ENCODE assay signal across 10 mouse cellular contexts in the genomic region with DNA sequence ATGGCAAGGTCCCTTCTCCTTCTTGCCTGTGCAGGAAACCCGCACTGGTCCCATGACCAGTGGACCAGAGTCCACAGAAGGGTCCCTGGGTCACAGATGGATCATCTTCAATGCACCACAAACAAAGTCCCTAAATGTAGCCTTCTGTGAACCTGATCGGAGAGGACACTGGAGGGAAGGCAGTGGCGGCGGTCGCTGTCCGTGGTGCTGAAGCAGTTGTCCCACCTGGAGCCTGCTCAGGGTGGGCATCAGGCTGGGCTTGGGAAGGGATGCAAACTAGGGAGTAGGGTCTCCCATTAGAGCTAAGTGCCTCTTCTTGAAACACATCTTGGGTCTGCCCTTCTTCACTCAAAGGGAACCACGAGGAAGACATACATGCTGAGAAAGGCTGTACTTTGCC. TPM values are rescaled to one million over a fixed set of nuclear protein-coding genes. Genes with fewer than 3 reads are reported as not detected.
DNase-seq lines count a peak whose midpoint lies in the region; ATAC-seq lines count a peak whose summit lies in the region.
"Had no signal": no experiment of that assay in that cellular context is flagged by ENCODE, and none has a peak within 500 bp of the region (broad histone marks: within the 10 kb centered on the region; RNA-seq: fewer than 3 reads in every experiment).

No protein-coding gene starts in this region.

- H3K27ac ChIP-seq in kidney, embryonic 16.5 days (ENCODE audit: low read length), result no peak overlapping the region

- H3K9ac ChIP-seq in kidney, embryonic 16.5 days (replicated peaks; ENCODE audit: low read length), result no peak overlapping the region

- no peaks in the 10 kb centered on the region for H3K36me3 ChIP-seq in kidney, embryonic 16.5 days (ENCODE audit: insufficient read depth, low read length)

- intact Hi-C loops in left cerebral cortex, postnatal 36 days (cut with DNase I), result no loop called here
- intact Hi-C loops in gastrocnemius, postnatal 36 days (cut with DNase I), result no loop called here

- WGBS in kidney, embryonic 16.5 days, result 5% methylated on average over 7 of the region's 7 CpGs

- peaks cover 21% of the 10 kb centered on the region for H3K4me1 ChIP-seq in kidney, embryonic 16.5 days (ENCODE audit: insufficient read depth, low read length)

- peak; percentile 44 for DNase-seq in kidney, adult 18-20 months
- peak; percentile 16 for DNase-seq in ES-CJ7 (ENCODE audit: low read depth, low spot score)
- peak; percentile 75 for DNase-seq in embryo, embryonic 11 days
- peak; percentile 69 for DNase-seq in mesoderm, embryonic 11.5 days (ENCODE audit: low read depth, low spot score)
- DNase-seq in layer of hippocampus, postnatal 10 days (ENCODE audit: low spot score in 2 of 2), result no peak
- DNase-seq in left cerebral cortex, postnatal 36 days (ENCODE audit: low spot score in 2 of 2), result no peak
- no peak for DNase-seq in gastrocnemius, postnatal 36 days

- no peaks in the 10 kb centered on the region for H3K9me3 ChIP-seq in kidney, embryonic 16.5 days (ENCODE audit: low read length)

- H3K27me3 ChIP-seq in kidney, embryonic 16.5 days (ENCODE audit: insufficient read depth, low read length), result no peaks in the 10 kb centered on the region

- no peak overlapping the region for H3K4me2 ChIP-seq in kidney, embryonic 16.5 days (replicated peaks; ENCODE audit: low read depth, low read length)

- no peak overlapping the region for H3K4me3 ChIP-seq in kidney, embryonic 16.5 days (ENCODE audit: low read length)

- ATAC-seq in kidney, embryonic 16.5 days (ENCODE audit: low FRiP score, low TSS enrichment), result no peak

RNA-seq across cellular contexts. Expression of a gene that starts 31.4 kb away (rescaled TPM):
- 0.25 TPM in 1 of 2 replicates, not detected in the other for polyA plus RNA-seq in kidney, embryonic 16.5 days (2015; fragmentation: Nextera tagmentation; extraction: Ambion mirVana)
- total RNA-seq in layer of hippocampus, postnatal 10 days (2021), result not detected
- total RNA-seq in left cerebral cortex, postnatal 36 days (2021), result not detected
- total RNA-seq in gastrocnemius, postnatal 36 days (2021), result under 1 TPM in 1 of 2 experiments, not detected in 1; 0.26 TPM
- total RNA-seq: heart, adult 18-20 months had no signal

RNA-seq across cellular contexts. Expression of a gene that starts 33.1 kb away (rescaled TPM):
- polyA plus RNA-seq in kidney, embryonic 16.5 days (2015; fragmentation: Nextera tagmentation; extraction: Ambion mirVana), result 3.3 and 3.5 TPM in 2 replicates
- total RNA-seq in layer of hippocampus, postnatal 10 days (2021), result 100 to 1,000 TPM in 1 of 2 experiments, 10 to 100 TPM in 1; 91.4 to 104 TPM
- 10 to 100 TPM; 29.7 to 53.7 TPM for total RNA-seq in left cerebral cortex, postnatal 36 days (2021)
- 1 to 10 TPM in 1 of 2 experiments, under 1 TPM in 1; 0.94 to 1.2 TPM for total RNA-seq in gastrocnemius, postnatal 36 days (2021)

RNA-seq across cellular contexts. Expression of a gene that starts 34.3 kb away (rescaled TPM):
- polyA plus RNA-seq in kidney, embryonic 16.5 days (2015; fragmentation: Nextera tagmentation; extraction: Ambion mirVana), result 2.0 and 2.2 TPM in 2 replicates
- 1 to 10 TPM in 1 of 2 experiments, under 1 TPM in 1; 0.42 to 1.0 TPM for total RNA-seq in layer of hippocampus, postnatal 10 days (2021)
- total RNA-seq in left cerebral cortex, postnatal 36 days (2021), result not detected
- total RNA-seq in gastrocnemius, postnatal 36 days (2021), result 1 to 10 TPM; 2.7 to 3.5 TPM

RNA-seq across cellular contexts. Expression of a gene that starts 54.0 kb away (rescaled TPM):
- polyA plus RNA-seq in kidney, embryonic 16.5 days (2015; fragmentation: Nextera tagmentation; extraction: Ambion mirVana), result not detected in 2 replicates
- total RNA-seq in layer of hippocampus, postnatal 10 days (2021), result 1 to 10 TPM; 1.3 to 3.1 TPM
- 1 to 10 TPM; 1.8 to 3.5 TPM for total RNA-seq in left cerebral cortex, postnatal 36 days (2021)
- not detected for total RNA-seq in gastrocnemius, postnatal 36 days (2021)

RNA-seq across cellular contexts. Expression of a gene that starts 55.1 kb away (rescaled TPM):
- polyA plus RNA-seq in kidney, embryonic 16.5 days (2015; fragmentation: Nextera tagmentation; extraction: Ambion mirVana), result 0.36 and 0.49 TPM in 2 replicates
- total RNA-seq in layer of hippocampus, postnatal 10 days (2021), result not detected
- not detected for total RNA-seq in left cerebral cortex, postnatal 36 days (2021)
- total RNA-seq in gastrocnemius, postnatal 36 days (2021), result 1 to 10 TPM; 1.1 to 1.3 TPM
- polyA plus RNA-seq: liver, embryonic 16.5 days had no signal

Comparison
In these comparisons a context has a peak if more than half of its experiments do, and no peak if none do; other contexts are left out.
1. DNase-seq: peak in kidney, adult 18-20 months (single experiment), ES-CJ7 (single experiment), embryo, embryonic 11 days (single experiment) and mesoderm, embryonic 11.5 days (single experiment); none in layer of hippocampus, postnatal 10 days (0 of 2), left cerebral cortex, postnatal 36 days (0 of 2) and gastrocnemius, postnatal 36 days (0 of 2).
2. RNA of a gene that starts 33.1 kb away (total RNA-seq): 91.4 to 104 TPM in layer of hippocampus, postnatal 10 days and 29.7 to 53.7 TPM in left cerebral cortex, postnatal 36 days; 0.94 to 1.2 TPM in gastrocnemius, postnatal 36 days; every median in the first group is over 10 times any median in the second.